Mouse (Mus musculus): ENCODE results near the gene Tnfrsf21. TPM values are rescaled to one million over a fixed set of nuclear protein-coding genes. Genes with fewer than 3 reads are reported as not detected.

Gene Tnfrsf21
- polyA plus RNA-seq, 1 experiment from 2014 or later: 36.9 TPM

DNA sequence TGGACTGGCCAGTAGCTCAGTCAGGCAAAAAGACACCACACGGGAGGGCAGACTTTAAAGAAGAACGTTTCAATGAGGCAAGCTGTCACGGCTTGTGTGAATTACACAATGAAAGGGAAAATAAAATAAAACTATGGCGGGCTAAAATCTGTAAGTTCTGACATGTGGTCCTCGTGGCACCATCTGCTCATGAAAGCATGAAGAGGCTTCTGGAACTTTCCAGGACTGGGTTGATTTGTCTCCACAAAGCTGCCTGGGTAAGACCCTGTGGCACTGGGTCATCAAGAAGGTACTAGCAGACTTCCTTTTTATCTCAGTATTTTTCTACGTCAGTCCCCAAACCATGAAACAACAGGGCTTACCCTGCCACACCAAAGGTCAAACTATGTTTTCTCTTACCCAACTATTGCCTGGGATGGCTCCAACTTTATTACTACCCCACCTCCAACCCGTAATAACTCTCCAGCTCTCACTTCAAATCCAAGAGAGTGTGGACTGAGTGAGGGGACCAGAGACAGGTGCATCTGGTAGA lies 16.8 kb upstream of the Tnfrsf21 start:
- no peak overlapping the region for H3K27ac ChIP-seq (replicated peaks)
- TF ChIP-seq CTCF (IDR thresholded peaks at IDR 0.05; ENCODE audit: low read depth): no peak
- TF ChIP-seq EP300 (optimal IDR thresholded peaks at IDR 0.05): no peak
- 60% methylated on average over 7 of the region's 7 CpGs for WGBS
- no peak overlapping the region for H3K4me3 ChIP-seq (ENCODE audit: low read depth, low read length)
- H3K4me1 ChIP-seq (replicated peaks; ENCODE audit: control insufficient read depth, insufficient read depth): no peaks in the 10 kb centered on the region
- H3K9me3 ChIP-seq (ENCODE audit: control insufficient read depth, low read length): no peaks in the 10 kb centered on the region
- H3K4me2 ChIP-seq (replicated peaks; ENCODE audit: low read depth): no peak overlapping the region
- no peak for DNase-seq (ENCODE audit: low spot score)
- no peak overlapping the region for H3K9ac ChIP-seq (ENCODE audit: low read length)
- no peaks in the 10 kb centered on the region for H3K27me3 ChIP-seq (ENCODE audit: control insufficient read depth, insufficient read depth, low read length)
- ATAC-seq (ENCODE audit: low FRiP score, low TSS enrichment): no peak
- H3K36me3 ChIP-seq (ENCODE audit: control insufficient read depth, insufficient read depth, low read length): no peaks in the 10 kb centered on the region

DNA sequence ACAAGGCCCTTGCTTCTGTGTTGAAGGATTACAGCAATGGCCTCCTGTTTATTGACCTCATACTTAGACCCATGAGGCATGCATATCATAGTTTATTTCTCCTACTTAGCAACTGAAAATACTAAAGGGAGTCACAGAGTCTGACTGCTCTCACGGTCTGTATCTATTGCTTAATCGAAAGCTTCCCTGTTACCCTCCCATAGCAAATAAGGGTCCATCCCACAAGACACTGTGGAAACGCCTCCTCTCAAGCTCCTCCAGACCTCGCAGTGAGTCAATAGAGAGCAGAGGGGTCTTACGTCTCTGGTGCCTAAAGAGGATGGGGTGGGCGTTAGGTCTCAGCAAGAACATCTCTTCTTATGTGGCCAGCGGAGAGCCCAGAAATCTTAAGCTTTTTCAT lies 15.8 kb upstream of the Tnfrsf21 start:
- Histone ChIP-seq H3K36me3 (ENCODE audit: control insufficient read depth, insufficient read depth, low read length) (no peaks in the 10 kb centered on the region), H3K4me1 (replicated peaks; ENCODE audit: control insufficient read depth, insufficient read depth) (no peaks in the 10 kb centered on the region), H3K4me3 (ENCODE audit: low read depth, low read length) (no peak overlapping the region), H3K9ac (ENCODE audit: low read length) (no peak overlapping the region), H3K27me3 (ENCODE audit: control insufficient read depth, insufficient read depth, low read length) (no peaks in the 10 kb centered on the region), H3K27ac (replicated peaks) (no peak overlapping the region), H3K4me2 (replicated peaks; ENCODE audit: low read depth) (no peak overlapping the region), H3K9me3 (ENCODE audit: control insufficient read depth, low read length) (no peaks in the 10 kb centered on the region)
- ATAC-seq (ENCODE audit: low FRiP score, low TSS enrichment) (no peak), DNase-seq (ENCODE audit: low spot score) (no peak)
- TF ChIP-seq EP300 (optimal IDR thresholded peaks at IDR 0.05) (no peak), CTCF (IDR thresholded peaks at IDR 0.05; ENCODE audit: low read depth) (no peak)
- WGBS: 80% methylated on average over 7 of the region's 7 CpGs

DNA sequence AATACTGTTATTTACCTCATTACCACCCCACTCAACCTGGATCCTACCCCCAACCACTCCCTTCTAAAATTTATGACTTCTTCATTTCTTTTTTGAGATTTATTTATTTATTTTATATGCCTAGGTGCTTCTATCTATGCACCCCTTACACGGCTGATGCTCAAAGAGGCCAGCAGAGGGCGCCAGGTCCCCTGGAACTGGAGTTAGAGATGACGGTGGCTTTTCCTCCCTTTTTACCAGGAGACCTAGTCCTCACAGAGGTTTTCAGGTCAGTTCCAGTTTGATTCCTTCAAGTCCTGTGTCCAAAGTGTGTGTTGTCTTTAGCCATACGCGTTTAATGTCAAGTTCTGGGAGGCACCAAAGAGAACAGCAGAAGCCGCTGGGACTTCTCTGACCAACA lies 3.6 kb upstream of the Tnfrsf21 start:
- Histone ChIP-seq H3K4me1 (replicated peaks; ENCODE audit: control insufficient read depth, insufficient read depth) (no peaks in the 10 kb centered on the region), H3K9me3 (ENCODE audit: control insufficient read depth, low read length) (no peaks in the 10 kb centered on the region), H3K4me3 (ENCODE audit: low read depth, low read length) (no peak overlapping the region), H3K27ac (replicated peaks) (no peak overlapping the region), H3K4me2 (replicated peaks; ENCODE audit: low read depth) (no peak overlapping the region), H3K27me3 (ENCODE audit: control insufficient read depth, insufficient read depth, low read length) (no peaks in the 10 kb centered on the region), H3K36me3 (ENCODE audit: control insufficient read depth, insufficient read depth, low read length) (no peaks in the 10 kb centered on the region), H3K9ac (ENCODE audit: low read length) (no peak overlapping the region)
- ATAC-seq (ENCODE audit: low FRiP score, low TSS enrichment) (no peak), DNase-seq (ENCODE audit: low spot score) (peak; percentile 70)
- 22% methylated on average over 6 of the region's 6 CpGs for WGBS
- TF ChIP-seq CTCF (IDR thresholded peaks at IDR 0.05; ENCODE audit: low read depth): peak; percentile 87
- TF ChIP-seq EP300 (optimal IDR thresholded peaks at IDR 0.05): no peak

DNA sequence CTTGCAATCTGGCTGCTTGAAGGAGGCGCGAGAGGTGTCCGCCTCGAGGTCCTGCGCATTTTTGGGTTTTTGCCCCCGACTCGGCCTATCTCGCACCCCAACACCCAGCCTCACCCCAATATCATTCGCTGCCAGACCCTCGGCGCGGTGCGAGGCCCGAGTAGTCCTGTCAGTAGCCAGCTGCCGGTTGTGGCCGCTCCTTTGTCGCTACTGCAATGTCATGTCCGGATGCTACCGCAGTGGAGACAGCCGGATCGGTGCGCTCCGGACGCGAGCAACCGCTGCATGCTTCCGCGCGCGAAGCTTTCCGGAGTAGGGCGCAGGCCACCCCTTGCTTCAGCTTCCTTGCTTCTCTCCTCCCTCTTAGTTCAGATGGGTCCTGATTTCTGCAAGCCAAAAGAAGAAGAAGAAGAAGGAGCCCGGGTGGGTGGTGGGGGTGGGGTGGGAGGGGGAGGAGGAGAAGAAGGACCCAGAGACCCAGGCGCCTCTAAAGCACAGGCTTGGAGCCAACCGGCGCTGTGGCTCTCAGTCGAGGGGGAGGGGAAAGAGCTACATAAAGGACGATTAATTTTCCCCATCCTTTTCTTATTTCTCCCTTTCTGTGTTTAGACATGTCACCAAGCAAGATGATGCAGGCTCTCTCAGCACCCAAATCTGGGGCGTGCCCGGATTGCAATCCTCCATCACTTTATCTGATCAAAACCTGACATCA lies 1.1 kb downstream of the Tnfrsf21 start:
- Histone ChIP-seq H3K4me1 (replicated peaks; ENCODE audit: control insufficient read depth, insufficient read depth) (no peaks in the 10 kb centered on the region), H3K9me3 (ENCODE audit: control insufficient read depth, low read length) (no peaks in the 10 kb centered on the region), H3K4me2 (replicated peaks; ENCODE audit: low read depth) (peak overlapping the region; percentile 97), H3K36me3 (ENCODE audit: control insufficient read depth, insufficient read depth, low read length) (no peaks in the 10 kb centered on the region), H3K9ac (ENCODE audit: low read length) (peak overlapping the region; percentile 77), H3K4me3 (ENCODE audit: low read depth, low read length) (peak overlapping the region; percentile 82), H3K27me3 (ENCODE audit: control insufficient read depth, insufficient read depth, low read length) (no peaks in the 10 kb centered on the region), H3K27ac (replicated peaks) (peak overlapping the region; percentile 84)
- DNase-seq (ENCODE audit: low spot score) (peak; percentile 57), ATAC-seq (ENCODE audit: low FRiP score, low TSS enrichment) (peak; percentile 28; the same call in 1 of the 2 replicates)
- TF ChIP-seq CTCF (IDR thresholded peaks at IDR 0.05; ENCODE audit: low read depth) (no peak), EP300 (optimal IDR thresholded peaks at IDR 0.05) (no peak)
- WGBS: 2% methylated on average over 38 of the region's 40 CpGs

DNA sequence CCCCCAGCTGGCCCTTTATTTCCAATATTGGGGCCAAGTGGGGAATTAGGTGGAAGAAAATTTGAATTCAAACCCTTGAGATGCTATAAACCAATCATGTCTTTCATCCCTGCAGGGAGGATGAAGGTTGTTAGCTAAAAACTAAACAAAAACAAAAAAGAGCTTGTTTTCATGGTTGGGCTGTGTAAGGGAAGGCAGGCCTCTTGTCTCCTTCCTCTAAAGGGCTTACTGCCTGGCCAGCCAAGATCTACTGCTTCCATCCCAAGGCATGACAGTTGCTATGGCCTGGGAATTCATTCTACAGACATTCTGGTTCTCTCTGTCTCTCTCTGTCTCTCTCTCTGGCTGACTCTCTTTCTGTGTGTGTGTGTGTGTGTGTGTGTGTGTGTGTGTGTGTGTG lies 1.7 kb downstream of the Tnfrsf21 start:
- TF ChIP-seq EP300 (optimal IDR thresholded peaks at IDR 0.05) (no peak), CTCF (IDR thresholded peaks at IDR 0.05; ENCODE audit: low read depth) (no peak)
- ATAC-seq (ENCODE audit: low FRiP score, low TSS enrichment) (no peak), DNase-seq (ENCODE audit: low spot score) (no peak)
- Histone ChIP-seq H3K27me3 (ENCODE audit: control insufficient read depth, insufficient read depth, low read length) (no peaks in the 10 kb centered on the region), H3K9me3 (ENCODE audit: control insufficient read depth, low read length) (no peaks in the 10 kb centered on the region), H3K9ac (ENCODE audit: low read length) (no peak overlapping the region), H3K4me1 (replicated peaks; ENCODE audit: control insufficient read depth, insufficient read depth) (no peaks in the 10 kb centered on the region), H3K27ac (replicated peaks) (no peak overlapping the region), H3K4me2 (replicated peaks; ENCODE audit: low read depth) (peak overlapping the region; percentile 97), H3K36me3 (ENCODE audit: control insufficient read depth, insufficient read depth, low read length) (no peaks in the 10 kb centered on the region), H3K4me3 (ENCODE audit: low read depth, low read length) (peak overlapping the region; percentile 82)

DNA sequence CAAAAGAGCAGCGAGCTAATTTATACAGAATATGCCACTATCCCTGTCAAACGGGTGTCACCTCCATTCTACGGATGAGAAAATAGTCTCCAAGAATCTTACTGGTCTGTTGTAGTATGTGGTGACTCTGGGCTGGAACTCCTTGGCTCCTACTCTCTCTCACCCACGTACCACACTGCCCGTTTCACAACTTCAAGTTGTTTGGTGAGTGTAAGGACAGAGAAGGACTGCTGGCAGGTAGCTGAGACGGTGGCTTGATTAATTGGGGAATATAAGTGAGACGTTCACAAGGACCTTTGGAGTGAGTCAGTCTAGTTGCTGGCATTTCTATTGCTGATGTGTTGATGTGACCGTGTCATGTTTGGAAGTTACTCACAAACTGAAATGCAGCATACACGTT lies 3.3 kb downstream of the Tnfrsf21 start:
- Histone ChIP-seq H3K4me2 (replicated peaks; ENCODE audit: low read depth) (no peak overlapping the region; the same call in none of the 2 replicates), H3K4me1 (replicated peaks; ENCODE audit: control insufficient read depth, insufficient read depth) (no peaks in the 10 kb centered on the region), H3K9ac (ENCODE audit: low read length) (no peak overlapping the region), H3K4me3 (ENCODE audit: low read depth, low read length) (no peak overlapping the region), H3K36me3 (ENCODE audit: control insufficient read depth, insufficient read depth, low read length) (no peaks in the 10 kb centered on the region), H3K27me3 (ENCODE audit: control insufficient read depth, insufficient read depth, low read length) (no peaks in the 10 kb centered on the region), H3K9me3 (ENCODE audit: control insufficient read depth, low read length) (no peaks in the 10 kb centered on the region), H3K27ac (replicated peaks) (no peak overlapping the region)
- TF ChIP-seq CTCF (IDR thresholded peaks at IDR 0.05; ENCODE audit: low read depth) (no peak), EP300 (optimal IDR thresholded peaks at IDR 0.05) (no peak)
- WGBS: 74% methylated on average over 9 of the region's 9 CpGs
- ATAC-seq (ENCODE audit: low FRiP score, low TSS enrichment) (no peak), DNase-seq (ENCODE audit: low spot score) (no peak)

Measured in stomach, postnatal 0 days (tissue).